Comparison of ENCODE assay signal across 37 mouse cellular contexts in genomic region chr7:121701983-121702382, GRCm38 (mm10). TPM values are rescaled to one million over a fixed set of nuclear protein-coding genes. Genes with fewer than 3 reads are reported as not detected.
A peak's percentile ranks its signal among the peaks of the same experiment; 100 is the strongest.
DNase-seq lines count a peak whose midpoint lies in the region; ATAC-seq and TF ChIP-seq lines count a peak whose summit lies in the region.
"Had no signal": no experiment of that assay in that cellular context is flagged by ENCODE, and none has a peak within 500 bp of the region (broad histone marks: within the 10 kb centered on the region; RNA-seq: fewer than 3 reads in every experiment).

No protein-coding gene starts in this region.

- H3K4me1 ChIP-seq in cerebellum, adult 2 months (ENCODE audit: control insufficient read depth, insufficient read depth, low read length) = peaks cover 17% of the 10 kb centered on the region
- H3K4me1 ChIP-seq in liver, postnatal 0 days (ENCODE audit: insufficient read depth) = peaks cover 17% of the 10 kb centered on the region
- peaks cover 7% of the 10 kb centered on the region for H3K4me1 ChIP-seq in hindbrain, embryonic 11.5 days (replicated peaks; ENCODE audit: control insufficient read depth, insufficient read depth, low read length)

- no peaks in the 10 kb centered on the region for H3K27me3 ChIP-seq in cerebellum, adult 2 months (ENCODE audit: control insufficient read depth, insufficient read depth, low read length)
- H3K27me3 ChIP-seq in liver, postnatal 0 days (ENCODE audit: insufficient read depth, low read length) = no peaks in the 10 kb centered on the region
- no peaks in the 10 kb centered on the region for H3K27me3 ChIP-seq in hindbrain, embryonic 11.5 days (ENCODE audit: control insufficient read depth, insufficient read depth, low read length)
- H3K27me3 ChIP-seq: embryonic facial prominence, embryonic 13.5 days; heart, embryonic 15.5 days; hindbrain, embryonic 13.5 days; Patski had no signal

- no peak for TF ChIP-seq EP300 in liver, postnatal 0 days (IDR thresholded peaks at IDR 0.05; ENCODE audit: low read depth)

- H3K9me3 ChIP-seq in liver, postnatal 0 days (ENCODE audit: low read length) = no peaks in the 10 kb centered on the region
- H3K9me3 ChIP-seq in hindbrain, embryonic 11.5 days (ENCODE audit: control insufficient read depth, low read length) = no peaks in the 10 kb centered on the region
- H3K9me3 ChIP-seq: embryonic facial prominence, embryonic 13.5 days; forebrain, embryonic 10.5 days; G1E; heart, embryonic 15.5 days; hindbrain, embryonic 13.5 days; midbrain, embryonic 10.5 days had no signal

- no peak for TF ChIP-seq POLR2A in cerebellum, adult 2 months (IDR thresholded peaks at IDR 0.05; ENCODE audit: borderline replicate concordance, insufficient read depth, low read length)

- H3K36me3 ChIP-seq in liver, postnatal 0 days (replicated peaks; ENCODE audit: insufficient read depth, low read length) = no peaks in the 10 kb centered on the region
- no peaks in the 10 kb centered on the region for H3K36me3 ChIP-seq in hindbrain, embryonic 11.5 days (ENCODE audit: control insufficient read depth, insufficient read depth, low read length)
- H3K36me3 ChIP-seq: heart, embryonic 15.5 days; hindbrain, embryonic 13.5 days had no signal

- H3K4me3 ChIP-seq in cerebellum, adult 2 months (replicated peaks; ENCODE audit: insufficient read depth, low read depth, low read length) = no peak overlapping the region
- no peak overlapping the region for H3K4me3 ChIP-seq in liver, postnatal 0 days (ENCODE audit: low read depth, low read length)
- no peak overlapping the region for H3K4me3 ChIP-seq in hindbrain, embryonic 11.5 days (ENCODE audit: low read depth, low read length)
- H3K4me3 ChIP-seq: embryonic facial prominence, embryonic 13.5 days; forebrain, embryonic 10.5 days; heart, adult 2 months; heart, embryonic 15.5 days; hindbrain, embryonic 13.5 days; midbrain, embryonic 10.5 days had no signal

- TF ChIP-seq CTCF in cerebellum, adult 2 months (IDR thresholded peaks at IDR 0.05; ENCODE audit: borderline replicate concordance, insufficient read depth, low read depth, low read length) = 0 out of 2 replicates have a peak, but pooled peaks have one; percentile 3
- no peak for TF ChIP-seq CTCF in liver, postnatal 0 days (IDR thresholded peaks at IDR 0.05; ENCODE audit: low read depth)

- H3K27ac ChIP-seq in cerebellum, adult 2 months (ENCODE audit: insufficient read depth, low read length) = no peak overlapping the region
- H3K27ac ChIP-seq in liver, postnatal 0 days (ENCODE audit: low read depth) = no peak overlapping the region
- H3K27ac ChIP-seq in hindbrain, embryonic 11.5 days (ENCODE audit: low read depth, low read length) = no peak overlapping the region
- H3K27ac ChIP-seq: embryonic facial prominence, embryonic 13.5 days; forebrain, embryonic 10.5 days; heart, adult 2 months; heart, embryonic 15.5 days; hindbrain, embryonic 13.5 days; midbrain, embryonic 10.5 days had no signal

- no peak for ATAC-seq in liver, postnatal 0 days
- ATAC-seq in megakaryocyte progenitor cell, adult 5-6 weeks (replicated peaks; ENCODE audit: poor library complexity) = peak; percentile 32; the same call in 1 of the 2 replicates
- ATAC-seq in hindbrain, embryonic 11.5 days (ENCODE audit: low FRiP score) = no peak
- ATAC-seq: forebrain, postnatal 0 days; intestine, postnatal 0 days; midbrain, embryonic 16.5 days; Patski had no signal

- H3K4me2 ChIP-seq in liver, postnatal 0 days (ENCODE audit: low read depth, low read length) = no peak overlapping the region
- no peak overlapping the region for H3K4me2 ChIP-seq in hindbrain, embryonic 11.5 days (replicated peaks; ENCODE audit: low read depth, low read length)
- H3K4me2 ChIP-seq: embryonic facial prominence, embryonic 13.5 days; heart, embryonic 15.5 days; hindbrain, embryonic 13.5 days had no signal

- no peak overlapping the region for H3K9ac ChIP-seq in liver, postnatal 0 days (replicated peaks)
- H3K9ac ChIP-seq in hindbrain, embryonic 11.5 days (ENCODE audit: low read depth, low read length) = no peak overlapping the region
- H3K9ac ChIP-seq: embryonic facial prominence, embryonic 13.5 days; forebrain, postnatal 0 days; heart, embryonic 15.5 days; hindbrain, embryonic 13.5 days had no signal

- WGBS in cerebellum, adult 2 months = 38% methylated on average over 6 of the region's 6 CpGs
- 45% methylated on average over 6 of the region's 6 CpGs for WGBS in liver, postnatal 0 days (ENCODE audit: insufficient replicate concordance)
- WGBS in hindbrain, embryonic 11.5 days = 72% methylated on average over 6 of the region's 6 CpGs

- peak in 1 of 2 experiments; percentile 27 for DNase-seq in cerebellum, adult 2 months
- DNase-seq in cerebellum, postnatal 4 days (ENCODE audit: low spot score in 2 of 2) = no peak
- DNase-seq in liver = peak; percentile 6
- DNase-seq in liver, postnatal 0 days = no peak
- DNase-seq in urinary bladder, postnatal 14 days (ENCODE audit: low spot score) = peak; percentile 59
- DNase-seq in urinary bladder, postnatal 25 days (ENCODE audit: low spot score) = no peak
- no peak for DNase-seq in hindbrain, embryonic 11.5 days (ENCODE audit: low spot score)
- DNase-seq: adrenal gland, postnatal 14 days; cerebellum, adult 8-10 months; embryo, embryonic 11 days; forebrain, postnatal 0 days; heart, adult 2 months; heart, postnatal 36 days; kidney, adult 9 months; kidney, postnatal 10 days; layer of hippocampus, adult 9-11 months; lung, postnatal 36 days; right cerebral cortex, postnatal 25 days; spleen, adult 18-20 months; thymus, postnatal 14 days had no signal

RNA-seq across cellular contexts. Expression of gene Usp31, which starts 5.1 kb away (rescaled TPM):
- polyA plus RNA-seq in cerebellum, adult 2 months (2012; rRNA removed) = 26.0 and 28.4 TPM in 2 replicates
- 0.46 and 0.53 TPM in 2 replicates for polyA plus RNA-seq in liver, postnatal 0 days (2015; fragmentation: Nextera tagmentation; extraction: Ambion mirVana)
- total RNA-seq in megakaryocyte progenitor cell, adult 5-6 weeks (2015) = 10.9 and 11.4 TPM in 2 replicates
- total RNA-seq in megakaryocyte progenitor cell, adult 5-6 weeks (2017) = 7.7 and 7.9 TPM in 2 replicates
- 3.9 and 4.7 TPM in 2 replicates for polyA plus RNA-seq in hindbrain, embryonic 11.5 days (2014; fragmentation: Nextera tagmentation; extraction: Ambion mirVana)

RNA-seq across cellular contexts. Expression of gene Scnn1g, which starts 32.3 kb away (rescaled TPM):
- polyA plus RNA-seq in cerebellum, adult 2 months (2012; rRNA removed) = 2.7 and 3.2 TPM in 2 replicates
- polyA plus RNA-seq in liver, postnatal 0 days (2015; fragmentation: Nextera tagmentation; extraction: Ambion mirVana) = 0.05 TPM in 1 of 2 replicates, not detected in the other
- total RNA-seq in megakaryocyte progenitor cell, adult 5-6 weeks (2015) = not detected in 2 replicates
- total RNA-seq in megakaryocyte progenitor cell, adult 5-6 weeks (2017) = not detected in 2 replicates
- polyA plus RNA-seq in hindbrain, embryonic 11.5 days (2014; fragmentation: Nextera tagmentation; extraction: Ambion mirVana) = 0.17 and 0.22 TPM in 2 replicates
- total RNA-seq: adrenal gland, postnatal 14 days; gastrocnemius, adult 8-10 months; gastrocnemius, postnatal 4 days; heart, adult 2 months; heart, postnatal 36 days; liver, adult 2 months; neutrophil, adult 5-6 weeks had no signal
- polyA plus RNA-seq: C2C12; forebrain, postnatal 0 days; G1E; hindbrain, embryonic 13.5 days; large intestine, adult 2 months; limb, embryonic 11.5 days; liver, adult 2 months; midbrain, embryonic 16.5 days had no signal

Comparison
In these comparisons a context has a peak if more than half of its experiments do, and no peak if none do; other contexts are left out.
1. DNase-seq: peak in liver (single experiment) and urinary bladder, postnatal 14 days (single experiment); none in cerebellum, postnatal 4 days (0 of 2), liver, postnatal 0 days (single experiment), urinary bladder, postnatal 25 days (single experiment) and hindbrain, embryonic 11.5 days (single experiment).